Mouse (Mus musculus) B cell, adult 62 days (primary cell): ENCODE results near the gene Pdgfd. TPM values are rescaled to one million over a fixed set of nuclear protein-coding genes. Genes with fewer than 3 reads are reported as not detected.

ENCODE experiments used
- total RNA-seq: library from RNA; stranded (reverse); gene quantifications from 4 replicates; pipeline ENCODE4 v1.2.4, GENCODE M21; 2023

The Pdgfd gene
- not detected in 4 replicates for total RNA-seq

GRCm38 (mm10) chr9:6168391-6169037 lies at the start of gene Pdgfd:
Gene Pdgfd, plus strand, starts transcription at chr9:6168584.

DNA sequence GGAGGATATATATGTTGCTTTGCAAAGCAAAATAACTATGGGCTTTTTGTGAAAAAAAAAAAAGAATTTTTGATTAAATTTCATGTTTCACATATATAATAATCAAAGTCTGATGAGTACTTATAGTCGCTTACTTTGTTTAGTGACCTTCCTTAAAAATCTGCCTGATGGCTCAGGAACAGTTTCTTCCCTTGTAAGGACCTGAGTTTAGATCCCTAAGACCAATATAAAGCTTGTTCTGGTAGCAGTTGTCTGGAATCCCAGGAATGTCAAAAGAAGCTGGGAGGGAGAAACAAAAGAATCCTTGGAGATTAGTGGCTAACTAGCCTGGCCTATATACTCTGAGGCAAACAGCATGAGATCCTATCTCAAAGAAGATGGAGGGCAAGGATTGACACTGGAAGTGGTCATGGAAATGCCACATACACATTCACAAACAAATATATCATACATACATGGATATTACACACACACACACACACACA lies 101.5 kb downstream of the Pdgfd start, which contains the start of gene Ddi1:
Ddi1 (minus strand) TSS at position 51 of the 485 bp plus-strand sequence.

Other genes with a start within 250 kb of the Pdgfd start
- not detected in 4 replicates for gene Ddi1, start 101.3 kb downstream of the Pdgfd start, total RNA-seq